Mouse (Mus musculus) ovary, postnatal 10 days (tissue): Measurements from ENCODE around the gene Psmc4.

ENCODE experiments used
- DNase-seq: peaks from one replicate; pipeline ENCODE4 v3.0.0; 2022; ENCODE audit warnings: low spot score

Gene Psmc4

GRCm38 (mm10) chr7:28049476-28050409, at the start of gene Psmc4:
TSS of gene Psmc4 (minus strand) at chr7:28050101.
- peak; percentile 88 for DNase-seq

DNA sequence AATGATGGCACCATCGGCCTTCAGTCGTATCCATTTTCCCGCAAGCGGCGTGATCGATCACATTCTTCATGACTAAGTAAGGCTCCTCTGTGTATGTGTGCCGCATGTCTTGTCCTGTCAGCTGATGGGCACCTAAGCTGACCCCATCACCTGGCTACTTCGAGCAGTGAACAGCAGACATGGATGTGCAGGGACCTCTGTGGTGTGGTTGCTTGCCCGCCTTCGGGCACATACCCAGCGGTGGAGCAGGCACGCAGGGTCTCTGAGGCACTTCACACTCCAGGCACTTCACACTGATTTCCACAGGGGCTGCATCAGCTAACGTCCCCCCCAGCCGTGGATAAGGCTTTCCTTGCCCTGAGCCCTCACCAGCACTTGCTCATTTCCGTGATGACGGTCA, 49.2 kb upstream of the Psmc4 start:
- no peak for DNase-seq

GRCm38 (mm10) chr7:28093541-28093940, 43.6 kb upstream of the Psmc4 start:
- no peak for DNase-seq

GRCm38 (mm10) chr7:28086236-28086635, 36.3 kb upstream of the Psmc4 start:
- no peak for DNase-seq

- DNase-seq, result no peak
These were observed 34.3 kb upstream of the Psmc4 start for GRCm38 (mm10) chr7:28084215-28084614.

DNA sequence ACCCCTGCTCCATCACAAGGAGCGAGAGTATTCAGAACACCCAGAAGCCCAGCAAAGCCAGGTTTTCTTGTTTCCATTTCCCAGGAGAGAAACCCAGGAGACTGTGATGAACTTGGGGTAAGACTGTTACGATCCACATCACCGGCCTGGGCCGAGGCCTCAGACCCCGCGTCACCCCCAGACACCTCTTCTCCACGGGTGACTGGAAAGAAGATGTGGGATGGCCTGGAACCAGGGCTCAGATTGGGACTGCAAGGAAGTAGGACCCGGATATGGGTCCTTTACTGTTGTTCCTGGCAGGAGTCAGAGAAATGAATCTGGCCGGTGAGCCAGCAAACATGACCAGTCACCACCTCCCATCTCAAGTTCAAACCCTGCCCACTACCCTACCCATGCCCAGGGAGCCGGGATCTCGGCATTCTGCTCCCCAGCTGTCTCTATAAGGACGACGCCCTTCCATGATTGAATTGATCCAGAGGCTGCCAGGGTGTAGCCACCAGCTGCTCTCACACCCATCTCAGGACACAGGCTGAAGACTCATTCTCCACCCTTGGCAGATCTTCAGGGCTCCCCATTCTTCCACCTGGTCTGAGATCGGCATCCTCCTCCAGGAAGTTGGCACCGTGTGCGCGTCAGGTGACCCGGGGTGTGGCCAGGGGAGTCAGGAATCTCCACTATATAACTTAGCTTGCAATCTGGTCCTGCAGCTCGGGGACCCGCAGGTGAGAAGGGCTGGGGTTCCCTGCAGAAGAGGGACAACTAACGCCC, 20.8 kb upstream of the Psmc4 start, which contains the start of gene Fcgbp:
Gene Fcgbp, plus strand, starts transcription at position 706 of the 768 bp plus-strand sequence.
- no peak for DNase-seq

DNA sequence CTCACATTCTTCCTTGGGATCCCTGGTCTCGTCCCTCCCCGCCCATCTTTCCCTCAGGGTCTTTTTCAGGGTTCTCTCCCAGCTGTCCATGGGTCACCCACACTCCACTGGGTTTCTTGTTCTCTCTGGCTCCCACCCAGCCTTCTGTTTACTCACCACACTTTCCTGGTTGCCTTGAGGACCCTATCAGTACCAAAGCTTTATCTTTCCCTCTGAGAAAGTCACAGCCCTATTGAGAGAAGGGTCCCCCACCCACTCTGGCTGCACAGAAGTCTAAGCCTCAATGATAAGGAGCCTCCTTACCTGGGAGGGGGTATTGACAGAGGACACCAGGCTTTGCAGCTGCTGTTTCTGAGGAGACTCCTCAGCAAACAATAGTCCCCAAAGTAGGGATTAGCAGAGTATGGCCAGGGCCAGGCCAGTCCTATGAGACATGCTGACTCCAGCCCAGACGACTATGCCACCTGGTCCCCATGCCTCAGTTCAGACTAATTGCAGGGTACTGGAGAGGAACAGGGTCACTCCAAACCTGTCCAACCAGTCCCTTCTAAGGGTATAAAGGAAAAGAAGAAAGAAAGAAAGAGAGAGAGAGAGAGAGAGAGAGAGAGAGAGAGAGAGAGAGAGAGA, 19.8 kb upstream of the Psmc4 start:
- DNase-seq, result no peak

DNA sequence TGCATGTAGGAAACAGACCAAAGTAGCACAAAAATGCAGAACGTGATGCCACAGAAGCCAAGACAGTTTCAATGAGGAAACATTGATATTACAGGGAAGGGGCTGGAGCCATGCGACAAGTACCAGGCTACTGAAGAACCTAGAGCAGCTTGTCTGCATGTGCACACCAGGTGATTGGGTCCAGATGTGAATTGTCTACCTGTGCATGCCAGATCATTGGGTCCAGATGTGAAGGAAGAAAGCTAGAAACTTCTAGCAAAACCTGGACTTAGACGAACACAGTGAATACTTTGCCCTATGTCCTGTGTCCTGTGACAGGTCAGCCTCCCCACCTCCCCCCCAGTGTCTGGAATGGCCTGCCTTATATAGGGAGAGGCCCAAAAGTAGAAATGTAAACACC, 18.8 kb upstream of the Psmc4 start:
- no peak for DNase-seq

- DNase-seq, result no peak
These were observed 10.1 kb upstream of the Psmc4 start for GRCm38 (mm10) chr7:28059972-28060371.

DNA sequence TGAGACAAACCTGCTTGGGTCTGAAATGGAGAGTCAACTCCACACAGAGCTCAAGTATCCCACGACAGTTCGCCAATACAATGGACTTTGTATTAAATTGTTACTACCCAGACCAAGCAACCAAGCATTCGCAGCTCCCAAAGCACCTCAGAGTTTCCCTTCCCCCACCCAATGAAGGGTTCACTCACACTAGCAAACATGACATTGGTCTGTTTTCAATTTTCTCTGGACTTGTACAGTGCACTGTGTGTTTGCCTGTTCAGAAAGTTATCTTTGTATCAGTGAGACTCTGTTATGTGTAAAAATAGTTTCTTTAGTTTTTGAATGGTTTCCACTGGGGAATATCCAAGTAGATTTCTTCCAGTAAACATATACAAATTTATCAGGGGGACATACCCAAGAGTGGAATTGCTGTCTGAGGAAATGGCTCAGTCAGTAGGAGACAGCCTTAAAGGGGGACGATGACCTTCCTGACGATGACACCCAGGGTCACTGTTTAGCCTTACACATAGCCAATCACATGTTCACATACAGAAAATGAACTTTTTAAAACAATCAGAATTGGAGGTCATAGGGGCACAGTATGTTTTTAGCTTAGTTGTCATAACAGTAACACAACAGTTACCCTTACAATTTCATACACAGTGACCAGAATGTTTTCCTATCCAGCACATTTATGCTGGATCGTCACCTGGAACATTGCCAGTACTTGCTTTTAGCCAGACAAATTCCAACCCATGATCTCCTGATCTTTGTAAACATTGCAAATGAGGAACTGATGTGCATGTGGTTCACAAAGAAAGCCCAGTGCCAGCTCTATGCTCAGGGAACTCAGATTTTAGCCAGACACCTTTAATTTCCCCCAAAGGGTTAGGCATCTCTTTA, 3.4 kb upstream of the Psmc4 start:
- no peak for DNase-seq

DNA sequence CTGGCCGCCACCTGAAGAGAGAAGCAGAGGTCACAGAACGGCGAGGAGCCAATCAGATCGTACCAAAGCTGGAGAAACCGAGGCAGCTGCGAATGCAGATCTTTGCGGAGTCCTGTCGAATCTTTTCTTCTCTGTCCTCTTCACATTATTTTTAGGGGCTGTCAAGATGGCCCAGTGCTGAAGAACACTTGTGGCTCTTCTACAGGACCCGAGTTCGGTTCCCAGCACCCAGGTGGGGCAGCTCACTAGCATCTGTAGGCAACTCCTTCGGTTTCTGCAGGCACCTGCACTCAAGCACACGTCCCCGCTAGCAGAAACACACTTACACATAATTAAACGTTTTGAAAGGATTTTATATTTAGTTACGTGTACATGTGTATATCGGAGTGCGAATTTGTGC, 683 bp upstream of the Psmc4 start:
- DNase-seq, result no peak

GRCm38 (mm10) chr7:28044524-28044923, 5.4 kb downstream of the Psmc4 start:
- DNase-seq, result no peak

GRCm38 (mm10) chr7:28014445-28014810, 35.5 kb downstream of the Psmc4 start:
- no peak for DNase-seq

DNA sequence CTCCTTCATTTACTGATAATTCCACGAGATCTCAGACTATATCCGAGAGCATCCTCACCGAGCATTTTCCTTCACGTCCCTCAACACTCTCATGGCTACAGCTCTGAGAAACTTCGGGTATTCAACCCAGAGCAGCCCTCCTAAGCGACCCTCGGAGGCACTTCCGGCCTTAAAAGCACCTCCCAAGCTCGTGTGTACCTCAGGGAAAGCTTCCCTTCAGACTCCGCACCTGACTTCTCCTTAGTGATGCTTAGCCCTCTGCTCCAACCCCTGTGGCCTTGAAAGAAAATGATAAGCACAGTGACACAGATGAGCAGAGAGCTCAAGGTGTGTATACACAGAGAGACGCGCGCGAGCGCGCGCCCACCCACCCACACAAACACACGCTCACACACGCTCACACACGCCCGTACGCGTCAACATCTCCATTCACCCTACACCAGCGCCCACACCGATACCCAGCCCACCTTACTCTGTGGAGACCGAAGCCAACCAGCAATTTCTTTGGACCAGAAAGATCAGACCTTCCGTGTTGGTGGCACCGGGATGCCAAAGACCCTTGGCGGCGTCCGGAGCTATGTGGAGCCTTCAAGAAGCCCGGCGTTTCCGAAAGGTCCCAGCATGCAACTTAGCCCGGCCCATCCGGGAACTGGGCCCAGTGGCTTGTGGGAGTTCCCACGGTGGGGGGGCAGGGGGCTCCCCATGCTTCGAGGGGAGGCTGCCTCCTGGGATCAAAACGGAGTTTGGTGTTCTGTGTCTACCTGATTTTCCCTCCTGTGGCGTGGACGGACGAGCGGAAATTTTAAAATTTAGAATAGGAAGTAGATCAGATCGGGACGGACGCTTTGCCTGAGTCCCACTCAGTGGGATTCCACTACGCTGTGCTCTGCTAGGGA, 36.1 kb downstream of the Psmc4 start, which contains the start of gene Zfp850:
Gene Zfp850, minus strand, starts transcription at position 567 of the 896 bp plus-strand sequence.
- peak; percentile 56 for DNase-seq

- no peak for DNase-seq
These were observed 39.6 kb downstream of the Psmc4 start for GRCm38 (mm10) chr7:28010271-28010670.
